Mouse (Mus musculus) megakaryocyte, embryonic 14.5 days (primary cell): Measurements from ENCODE around the gene Med29. TPM values are rescaled to one million over a fixed set of nuclear protein-coding genes. Genes with fewer than 3 reads are reported as not detected.

Experiments used
- H3K27me3 ChIP-seq: replicated peaks from 2 replicates; pipeline ENCODE3; 2012; ENCODE audit warnings: inconsistent platforms
- H3K36me3 ChIP-seq: replicated peaks from 2 replicates; pipeline ENCODE3; 2012; ENCODE audit warnings: low read length, inconsistent platforms, mixed read lengths
- H3K4me1 ChIP-seq: 2 replicates; pipeline ENCODE4 v1.6.1; 2012; ENCODE audit warnings: inconsistent platforms
- H3K4me3 ChIP-seq: replicated peaks from 2 replicates; pipeline ENCODE3; 2012; ENCODE audit warnings: moderate library complexity, mild to moderate bottlenecking, inconsistent platforms
- H3K9me3 ChIP-seq: 2 replicates; pipeline ENCODE4 v1.6.1; 2012; ENCODE audit warnings: inconsistent platforms
- FLI1 ChIP-seq: IDR thresholded peaks from 2 replicates; pipeline ENCODE4 v1.6.1; 2012; ENCODE audit warnings: low read length, inconsistent platforms, mixed read lengths
- GATA1 ChIP-seq: IDR thresholded peaks from 3 replicates; pipeline ENCODE4 v1.6.1; 2012; ENCODE audit warnings: mixed read lengths, low read length, inconsistent platforms, borderline replicate concordance
- polyA plus RNA-seq: library from polyadenylated mRNA; stranded (reverse); fragments of >175 nt; gene quantifications from 2 replicates; pipeline ENCODE4 v1.2.3, GENCODE M21; 2012; ENCODE audit warnings: low replicate concordance; ENCODE audit not compliant: insufficient read depth

Med29 gene
- polyA plus RNA-seq, 1 experiment = 15.2 TPM

DNA sequence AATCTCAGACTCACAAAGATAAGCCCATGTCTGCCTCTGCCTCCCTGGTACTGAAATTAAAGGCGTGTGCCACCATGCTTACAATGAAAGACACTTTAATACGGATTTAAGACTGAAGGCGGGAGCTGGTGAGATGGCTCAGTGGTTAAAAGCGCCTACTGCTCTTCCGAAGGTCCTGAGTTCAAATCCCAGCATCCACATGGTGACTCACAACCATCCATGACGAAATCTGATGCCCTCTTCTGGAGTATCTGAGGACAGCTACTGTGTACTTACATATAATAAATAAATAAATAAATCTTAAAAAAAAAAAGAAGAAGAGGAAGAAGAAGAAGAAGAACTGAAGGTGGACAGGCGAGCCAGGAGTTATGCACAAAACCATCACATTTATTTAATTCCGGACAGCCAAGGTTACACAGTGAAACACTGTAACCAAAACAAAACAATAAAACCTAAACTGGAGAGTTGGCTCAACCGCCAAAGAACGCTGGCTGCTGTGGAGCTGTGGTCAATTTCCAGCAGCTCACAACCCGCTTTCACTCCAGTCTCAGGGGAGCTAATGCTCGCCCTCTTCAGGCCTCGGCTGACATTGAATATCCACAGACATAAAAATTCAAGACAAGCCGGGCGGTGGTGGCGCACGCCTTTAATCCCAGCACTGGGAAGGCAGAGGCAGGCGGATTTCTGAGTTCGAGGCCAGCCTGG lies 53.1 kb downstream of the Med29 start:
- TF ChIP-seq FLI1 = no peak
- TF ChIP-seq GATA1 = no peak
- H3K4me3 ChIP-seq = peak overlapping the region; percentile 99
- peaks cover 19% of the 10 kb centered on the region for H3K36me3 ChIP-seq
- no peaks in the 10 kb centered on the region for H3K27me3 ChIP-seq
- H3K9me3 ChIP-seq = no peaks in the 10 kb centered on the region
- H3K4me1 ChIP-seq = peaks cover 75% of the 10 kb centered on the region

DNA sequence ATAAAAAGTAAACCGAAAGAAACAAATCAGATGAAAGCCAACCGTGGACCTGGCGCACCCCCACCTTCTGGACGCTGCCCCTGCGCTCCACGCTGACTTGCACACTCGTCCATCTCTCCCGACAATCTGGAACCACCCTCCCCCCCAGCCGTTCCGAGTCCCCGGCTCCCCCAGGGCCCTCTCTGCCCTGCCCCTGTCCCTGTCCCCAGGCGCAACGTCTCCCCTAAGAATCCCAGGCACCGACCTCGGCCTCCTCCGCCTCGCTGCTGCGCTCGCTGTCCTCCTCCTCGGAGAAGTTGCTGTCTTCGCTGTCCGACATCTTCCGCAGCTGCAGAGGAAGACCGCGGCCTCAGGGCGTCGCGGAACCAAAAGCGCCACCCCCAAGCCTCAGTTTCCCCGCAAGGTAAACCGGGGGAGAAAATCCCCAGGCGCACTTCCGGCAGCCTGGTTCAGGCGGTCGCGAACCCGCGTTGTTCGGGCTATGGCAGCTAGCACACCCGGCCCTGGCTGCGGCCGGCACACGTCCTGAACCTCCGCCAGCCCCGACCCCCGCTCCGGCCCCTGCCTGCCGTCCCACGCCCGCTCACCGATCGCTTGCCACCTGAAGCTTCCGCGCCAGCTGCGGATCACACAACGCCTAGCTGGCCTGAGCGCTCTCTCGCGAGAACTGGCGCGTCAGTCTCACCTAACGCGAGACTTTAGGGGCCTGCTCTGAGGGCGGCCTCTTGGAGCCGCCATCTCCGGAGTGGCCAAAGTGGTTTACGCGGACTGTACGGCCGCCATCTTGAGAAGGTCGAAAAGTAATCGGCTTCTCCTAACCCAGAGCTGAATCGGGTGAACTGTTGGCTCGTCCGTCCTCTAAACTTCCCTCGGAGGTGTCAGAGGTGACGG lies 54.2 kb downstream of the Med29 start, which contains the start of gene Supt5:
Gene Supt5 (minus strand): TSS at position 639 of the 891 bp plus-strand sequence.
- Histone ChIP-seq H3K4me1 (peaks cover 70% of the 10 kb centered on the region), H3K27me3 (no peaks in the 10 kb centered on the region), H3K9me3 (no peaks in the 10 kb centered on the region), H3K36me3 (peaks cover 25% of the 10 kb centered on the region), H3K4me3 (peak within 1 kb of the TSS; percentile 99)
- TF ChIP-seq FLI1 (no peak), GATA1 (no peak)

Other genes starting within 250 kb of the Med29 start
- 156 and 233 TPM in 2 replicates for gene Fbl, start 223.0 kb downstream of the Med29 start, polyA plus RNA-seq
- gene Dyrk1b, start 213.2 kb downstream of the Med29 start, polyA plus RNA-seq = 49.2 and 72.9 TPM in 2 replicates
- 8.1 and 12.2 TPM in 2 replicates for gene Eid2, start 124.8 kb downstream of the Med29 start, polyA plus RNA-seq
- 7.4 and 27.7 TPM in 2 replicates for gene Eid2b, start 115.0 kb downstream of the Med29 start, polyA plus RNA-seq
- not detected in 2 replicates for gene Selenov, start 101.5 kb downstream of the Med29 start, polyA plus RNA-seq
- gene Dll3, start 90.5 kb downstream of the Med29 start, polyA plus RNA-seq = 0.22 TPM in 1 of 2 replicates, not detected in the other
- gene Timm50, start 80.6 kb downstream of the Med29 start, polyA plus RNA-seq = 153 and 165 TPM in 2 replicates
- gene Supt5, start 54.0 kb downstream of the Med29 start, polyA plus RNA-seq = 73.6 and 93.3 TPM in 2 replicates
- gene Rps16, start 42.1 kb downstream of the Med29 start, polyA plus RNA-seq = 495 and 2,789 TPM in 2 replicates
- gene Plekhg2, start 20.1 kb downstream of the Med29 start, polyA plus RNA-seq = 13.5 and 26.9 TPM in 2 replicates
- 159 and 225 TPM in 2 replicates for gene Zfp36, start 12.5 kb downstream of the Med29 start, polyA plus RNA-seq
- 38.6 and 78.0 TPM in 2 replicates for gene Paf1, start 243 bp upstream of the Med29 start, polyA plus RNA-seq
- gene Gmfg, start 44.7 kb upstream of the Med29 start, polyA plus RNA-seq = 4.7 and 41.3 TPM in 2 replicates
- gene Lrfn1, start 59.3 kb upstream of the Med29 start, polyA plus RNA-seq = 3.4 and 4.0 TPM in 2 replicates
- not detected in 2 replicates for gene Ifnl2, start 117.7 kb upstream of the Med29 start, polyA plus RNA-seq
- gene Ifnl3, start 130.1 kb upstream of the Med29 start, polyA plus RNA-seq = not detected in 2 replicates
- gene Sycn, start 148.2 kb upstream of the Med29 start, polyA plus RNA-seq = not detected in 2 replicates
- gene Nccrp1, start 154.5 kb upstream of the Med29 start, polyA plus RNA-seq = 0.28 TPM in 1 of 2 replicates, not detected in the other
- 125 and 217 TPM in 2 replicates for gene Samd4b, start 205.4 kb upstream of the Med29 start, polyA plus RNA-seq
- gene Pak4, start 205.5 kb upstream of the Med29 start, polyA plus RNA-seq = 17.3 and 20.8 TPM in 2 replicates
- not detected in 2 replicates for gene Acp7, start 238.6 kb upstream of the Med29 start, polyA plus RNA-seq